Comparison of ENCODE assay signal across 9 mouse cellular contexts in the genomic region with DNA sequence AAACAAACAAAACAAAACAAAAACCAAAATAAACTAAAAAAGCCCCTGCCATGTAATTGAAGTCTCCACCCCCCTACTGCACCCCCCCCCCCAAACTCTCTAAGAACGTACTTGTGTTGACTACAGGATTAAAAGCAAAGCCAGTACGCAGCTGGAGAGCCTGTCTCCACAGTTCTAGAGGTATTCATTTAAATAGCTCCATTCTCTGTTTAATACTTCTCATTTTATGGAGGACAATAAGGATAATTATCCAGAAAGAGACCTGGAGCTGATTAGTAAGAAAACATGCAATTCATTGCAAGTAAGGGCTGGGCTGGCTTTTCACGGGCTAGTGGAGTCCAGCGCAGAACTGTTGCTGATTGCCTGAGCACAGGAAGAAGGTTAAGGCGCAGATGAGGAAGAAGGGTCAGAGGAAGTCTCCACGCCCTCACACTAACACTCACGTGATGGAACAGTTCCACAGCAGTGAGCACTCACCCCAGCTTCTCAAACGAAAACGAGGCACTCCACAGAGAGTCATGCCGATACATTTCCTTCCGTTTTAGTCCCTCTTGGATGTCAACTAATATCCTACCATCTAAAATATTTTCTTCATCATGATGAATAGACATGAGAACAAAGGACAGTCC. TPM values are rescaled to one million over a fixed set of nuclear protein-coding genes. Genes with fewer than 3 reads are reported as not detected.
DNase-seq lines count a peak whose midpoint lies in the region; ATAC-seq and TF ChIP-seq lines count a peak whose summit lies in the region.
"Had no signal": no experiment of that assay in that cellular context is flagged by ENCODE, and none has a peak within 500 bp of the region (broad histone marks: within the 10 kb centered on the region; RNA-seq: fewer than 3 reads in every experiment).

No protein-coding gene starts in this region.

- no peak for TF ChIP-seq CTCF in heart, postnatal 0 days (IDR thresholded peaks at IDR 0.05; ENCODE audit: low read depth)
- TF ChIP-seq CTCF in stomach, postnatal 0 days (IDR thresholded peaks at IDR 0.05; ENCODE audit: low read depth) = no peak

- DNase-seq in heart, adult 9 months (ENCODE audit: low spot score in 2 of 2) = peak; percentile 40 to 73
- DNase-seq in heart, postnatal 36 days = no peak
- DNase-seq in heart, postnatal 0 days (ENCODE audit: low spot score) = no peak
- peak; percentile 74 for DNase-seq in lung, postnatal 25 days (ENCODE audit: low spot score)
- peak; percentile 61 for DNase-seq in thymus, postnatal 14 days
- no peak for DNase-seq in layer of hippocampus, adult 18-20 months (ENCODE audit: low spot score in 2 of 2)
- no peak for DNase-seq in cerebellum, adult 8-10 months
- DNase-seq in stomach, postnatal 0 days (ENCODE audit: low spot score) = no peak

- H3K36me3 ChIP-seq in heart, postnatal 0 days (replicated peaks; ENCODE audit: control insufficient read depth, insufficient read depth, low read length) = no peaks in the 10 kb centered on the region
- H3K36me3 ChIP-seq in stomach, postnatal 0 days (ENCODE audit: control insufficient read depth, insufficient read depth, low read length) = no peaks in the 10 kb centered on the region; the same call in 1 of the 2 replicates
- H3K36me3 ChIP-seq: stomach, embryonic 15.5 days had no signal

- H3K27me3 ChIP-seq in heart, postnatal 0 days (ENCODE audit: control insufficient read depth, insufficient read depth, low read length) = no peaks in the 10 kb centered on the region
- no peaks in the 10 kb centered on the region for H3K27me3 ChIP-seq in stomach, postnatal 0 days (ENCODE audit: control insufficient read depth, insufficient read depth, low read length)
- H3K27me3 ChIP-seq: stomach, embryonic 15.5 days had no signal

- WGBS in heart, postnatal 0 days = 68% methylated on average over 11 of the region's 11 CpGs
- 52% methylated on average over 11 of the region's 11 CpGs for WGBS in stomach, postnatal 0 days

- TF ChIP-seq EP300 in heart, postnatal 0 days (IDR thresholded peaks at IDR 0.05; ENCODE audit: low read depth) = no peak
- TF ChIP-seq EP300 in stomach, postnatal 0 days (optimal IDR thresholded peaks at IDR 0.05) = no peak

- H3K9ac ChIP-seq in heart, postnatal 0 days (replicated peaks; ENCODE audit: low read depth, low read length) = no peak overlapping the region
- no peak overlapping the region for H3K9ac ChIP-seq in stomach, postnatal 0 days (ENCODE audit: low read length)
- H3K9ac ChIP-seq: stomach, embryonic 15.5 days had no signal

- H3K4me2 ChIP-seq in heart, postnatal 0 days (ENCODE audit: low read depth, low read length) = no peak overlapping the region
- no peak overlapping the region for H3K4me2 ChIP-seq in stomach, postnatal 0 days (replicated peaks; ENCODE audit: low read depth)
- H3K4me2 ChIP-seq: stomach, embryonic 15.5 days had no signal

- H3K4me1 ChIP-seq in heart, postnatal 0 days (ENCODE audit: control insufficient read depth, insufficient read depth) = peaks cover 14% of the 10 kb centered on the region
- H3K4me1 ChIP-seq in stomach, postnatal 0 days (replicated peaks; ENCODE audit: control insufficient read depth, insufficient read depth) = no peaks in the 10 kb centered on the region
- H3K4me1 ChIP-seq: stomach, embryonic 15.5 days had no signal

- H3K27ac ChIP-seq in heart, postnatal 0 days (ENCODE audit: low read depth) = peak overlapping the region; percentile 19; the same call in 1 of the 2 replicates
- H3K27ac ChIP-seq in stomach, postnatal 0 days (replicated peaks) = no peak overlapping the region
- H3K27ac ChIP-seq: stomach, embryonic 15.5 days had no signal

- peak; percentile 37; the same call in 1 of the 2 replicates for ATAC-seq in heart, postnatal 0 days (ENCODE audit: insufficient read depth, low read depth)
- no peak for ATAC-seq in stomach, postnatal 0 days (ENCODE audit: low FRiP score, low TSS enrichment)

- intact Hi-C loops in heart, postnatal 36 days (cut with DNase I) = no loop called here

- no peaks in the 10 kb centered on the region for H3K9me3 ChIP-seq in heart, postnatal 0 days (replicated peaks; ENCODE audit: control insufficient read depth, low read length)
- H3K9me3 ChIP-seq in stomach, postnatal 0 days (ENCODE audit: control insufficient read depth, low read length) = no peaks in the 10 kb centered on the region
- H3K9me3 ChIP-seq: stomach, embryonic 15.5 days had no signal

- no peak overlapping the region for H3K4me3 ChIP-seq in heart, postnatal 0 days (ENCODE audit: low read depth, low read length)
- no peak overlapping the region for H3K4me3 ChIP-seq in stomach, postnatal 0 days (ENCODE audit: low read depth, low read length)
- H3K4me3 ChIP-seq: stomach, embryonic 15.5 days had no signal

RNA-seq across cellular contexts. Expression of gene Rftn2, which starts 11.3 kb away (rescaled TPM):
- 10 to 100 TPM; 12.7 to 13.9 TPM for total RNA-seq in heart, postnatal 36 days (2021)
- 3.6 and 6.1 TPM in 2 replicates for total RNA-seq in heart, postnatal 0 days (2014; rRNA removed; ENCODE audit: low replicate concordance)
- polyA plus RNA-seq in heart, postnatal 0 days (2015; fragmentation: Nextera tagmentation; extraction: Ambion mirVana) = 7.2 TPM in 2 replicates
- 10 to 100 TPM; 35.6 to 36.4 TPM for total RNA-seq in layer of hippocampus, adult 18-20 months (2021)
- polyA plus RNA-seq in stomach, postnatal 0 days (2015; fragmentation: Nextera tagmentation; extraction: Ambion mirVana) = 3.0 TPM in 2 replicates

RNA-seq across cellular contexts. Expression of gene Mars2, which starts 21.7 kb away (rescaled TPM):
- 1 to 10 TPM; 4.6 to 4.9 TPM for total RNA-seq in heart, postnatal 36 days (2021)
- 5.1 and 5.7 TPM in 2 replicates for total RNA-seq in heart, postnatal 0 days (2014; rRNA removed; ENCODE audit: low replicate concordance)
- polyA plus RNA-seq in heart, postnatal 0 days (2015; fragmentation: Nextera tagmentation; extraction: Ambion mirVana) = 2.4 and 2.9 TPM in 2 replicates
- 1 to 10 TPM; 8.1 to 8.6 TPM for total RNA-seq in layer of hippocampus, adult 18-20 months (2021)
- polyA plus RNA-seq in stomach, postnatal 0 days (2015; fragmentation: Nextera tagmentation; extraction: Ambion mirVana) = 1.7 and 2.0 TPM in 2 replicates

Comparison
In these comparisons a context has a peak if more than half of its experiments do, and no peak if none do; other contexts are left out.
1. DNase-seq: peak in heart, adult 9 months (2 of 2), lung, postnatal 25 days (single experiment) and thymus, postnatal 14 days (single experiment); none in heart, postnatal 36 days (0 of 2), heart, postnatal 0 days (single experiment), layer of hippocampus, adult 18-20 months (0 of 2), cerebellum, adult 8-10 months (single experiment) and stomach, postnatal 0 days (single experiment).